In the genomic region with DNA sequence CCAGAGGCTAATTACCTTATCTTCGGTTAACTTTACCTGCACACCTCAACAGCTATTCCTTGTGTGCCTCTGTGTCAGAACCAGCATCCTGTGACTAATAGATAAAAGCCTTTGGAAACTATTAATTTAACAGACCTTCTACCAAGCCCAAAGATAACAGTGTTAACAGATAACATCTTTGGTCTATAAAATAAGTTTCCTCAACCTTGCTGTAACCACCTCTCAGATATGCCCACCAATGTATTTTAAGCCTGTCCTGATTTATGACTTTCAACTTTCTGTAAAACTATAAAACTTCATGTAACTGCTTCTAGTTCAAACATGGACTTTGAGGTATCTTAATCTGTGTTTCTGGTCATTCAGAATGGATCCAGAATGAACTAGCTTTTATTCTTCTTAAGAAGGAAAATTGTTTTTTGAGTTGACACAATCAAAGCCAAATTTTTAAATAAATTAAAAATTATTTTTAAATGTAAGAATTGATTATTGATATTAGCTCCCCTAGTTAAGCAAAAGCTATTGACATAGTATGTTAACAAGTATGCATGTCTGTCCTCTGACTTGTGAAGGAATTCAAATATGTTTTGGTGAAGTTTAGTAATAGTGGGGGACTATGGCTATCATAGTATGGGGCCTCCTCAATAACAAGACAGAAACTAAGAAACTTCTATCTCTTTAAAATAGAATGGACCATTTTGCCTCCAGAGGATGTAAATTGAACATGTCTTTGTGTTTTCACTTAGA, we compare ENCODE assay signal across 22 mouse cellular contexts.
DNase-seq lines count a peak whose midpoint lies in the region; ATAC-seq and TF ChIP-seq lines count a peak whose summit lies in the region.
"Had no signal": no experiment of that assay in that cellular context is flagged by ENCODE, and none has a peak within 500 bp of the region (broad histone marks: within the 10 kb centered on the region; RNA-seq: fewer than 3 reads in every experiment).

No protein-coding gene starts in this region.

- H3K4me1 ChIP-seq in midbrain, embryonic 10.5 days: peaks cover 45% of the 10 kb centered on the region
- peaks cover 4% of the 10 kb centered on the region; the same call in 1 of the 2 replicates for H3K4me1 ChIP-seq in midbrain, postnatal 0 days (ENCODE audit: insufficient read depth, low read length)
- H3K4me1 ChIP-seq in hindbrain, embryonic 13.5 days (replicated peaks): peaks cover 12% of the 10 kb centered on the region
- H3K4me1 ChIP-seq in intestine, postnatal 0 days (replicated peaks; ENCODE audit: control insufficient read depth, insufficient read depth, low read length): no peaks in the 10 kb centered on the region; the same call in 1 of the 2 replicates
- H3K4me1 ChIP-seq in neural tube, embryonic 14.5 days (ENCODE audit: control insufficient read depth, insufficient read depth, low read length): no peaks in the 10 kb centered on the region
- H3K4me1 ChIP-seq: embryonic facial prominence, embryonic 12.5 days; limb, embryonic 12.5 days; liver, embryonic 15.5 days; megakaryocyte, embryonic 14.5 days had no signal

- WGBS in midbrain, embryonic 10.5 days: 88% methylated on average over 1 of the region's 1 CpGs
- 82% methylated on average over 1 of the region's 1 CpGs for WGBS in midbrain, postnatal 0 days
- WGBS in hindbrain, embryonic 13.5 days: 81% methylated on average over 1 of the region's 1 CpGs
- 34% methylated on average over 1 of the region's 1 CpGs for WGBS in intestine, postnatal 0 days
- 76% methylated on average over 1 of the region's 1 CpGs for WGBS in neural tube, embryonic 14.5 days

- H3K4me2 ChIP-seq in midbrain, postnatal 0 days (ENCODE audit: low read depth, low read length, poor library complexity, severe bottlenecking): no peak overlapping the region
- no peak overlapping the region for H3K4me2 ChIP-seq in hindbrain, embryonic 13.5 days
- H3K4me2 ChIP-seq in intestine, postnatal 0 days (replicated peaks; ENCODE audit: low read depth): no peak overlapping the region
- no peak overlapping the region for H3K4me2 ChIP-seq in neural tube, embryonic 14.5 days (ENCODE audit: low read depth, low read length)
- H3K4me2 ChIP-seq: embryonic facial prominence, embryonic 12.5 days; limb, embryonic 12.5 days; liver, embryonic 15.5 days had no signal

- no peak for TF ChIP-seq CTCF in midbrain, postnatal 0 days (IDR thresholded peaks at IDR 0.05)
- no peak for TF ChIP-seq CTCF in intestine, postnatal 0 days (IDR thresholded peaks at IDR 0.05; ENCODE audit: low read depth)

- peak overlapping the region; percentile 34; the same call in 1 of the 2 replicates for H3K4me3 ChIP-seq in midbrain, embryonic 10.5 days
- H3K4me3 ChIP-seq in midbrain, postnatal 0 days (ENCODE audit: low read depth, low read length): no peak overlapping the region
- H3K4me3 ChIP-seq in hindbrain, embryonic 13.5 days: no peak overlapping the region
- no peak overlapping the region for H3K4me3 ChIP-seq in intestine, postnatal 0 days (ENCODE audit: low read depth, low read length)
- no peak overlapping the region for H3K4me3 ChIP-seq in neural tube, embryonic 14.5 days (ENCODE audit: low read depth, low read length)
- H3K4me3 ChIP-seq: embryonic facial prominence, embryonic 12.5 days; heart, embryonic 10.5 days; layer of hippocampus, adult 2 months; limb, embryonic 12.5 days; liver, embryonic 15.5 days; megakaryocyte, embryonic 14.5 days had no signal

- no peak overlapping the region for H3K9ac ChIP-seq in midbrain, postnatal 0 days (replicated peaks; ENCODE audit: low read length, poor library complexity, severe bottlenecking)
- H3K9ac ChIP-seq in hindbrain, embryonic 13.5 days: no peak overlapping the region
- no peak overlapping the region for H3K9ac ChIP-seq in intestine, postnatal 0 days (ENCODE audit: low read depth, low read length)
- H3K9ac ChIP-seq in neural tube, embryonic 14.5 days (replicated peaks; ENCODE audit: low read depth, low read length): no peak overlapping the region
- H3K9ac ChIP-seq: embryonic facial prominence, embryonic 12.5 days; limb, embryonic 12.5 days; liver, embryonic 15.5 days had no signal

- DNase-seq in midbrain, embryonic 10.5 days (ENCODE audit: low spot score): no peak
- no peak for DNase-seq in midbrain, postnatal 0 days (ENCODE audit: low spot score)
- no peak for DNase-seq in MN1 (ENCODE audit: low spot score)
- no peak for DNase-seq in liver
- DNase-seq: adrenal gland, adult 8-10 months; cerebellum, adult 11-12 months; gastrocnemius, postnatal 36 days; heart, postnatal 10 days; kidney, adult 18-20 months; kidney, postnatal 10 days; lung, postnatal 10 days; thymus, adult 18-20 months had no signal

- H3K27ac ChIP-seq in midbrain, embryonic 10.5 days (replicated peaks): peak overlapping the region; percentile 82
- no peak overlapping the region for H3K27ac ChIP-seq in midbrain, postnatal 0 days (ENCODE audit: low read depth, low read length)
- H3K27ac ChIP-seq in hindbrain, embryonic 13.5 days: no peak overlapping the region
- H3K27ac ChIP-seq in intestine, postnatal 0 days (ENCODE audit: low read depth, low read length): no peak overlapping the region
- H3K27ac ChIP-seq in neural tube, embryonic 14.5 days (ENCODE audit: low read depth, low read length): no peak overlapping the region
- H3K27ac ChIP-seq: embryonic facial prominence, embryonic 12.5 days; heart, embryonic 10.5 days; layer of hippocampus, adult 2 months; limb, embryonic 12.5 days; liver, embryonic 15.5 days had no signal

- no peaks in the 10 kb centered on the region for H3K9me3 ChIP-seq in midbrain, embryonic 10.5 days (replicated peaks)
- no peaks in the 10 kb centered on the region for H3K9me3 ChIP-seq in midbrain, postnatal 0 days (ENCODE audit: low read length)
- H3K9me3 ChIP-seq in hindbrain, embryonic 13.5 days: no peaks in the 10 kb centered on the region
- no peaks in the 10 kb centered on the region for H3K9me3 ChIP-seq in intestine, postnatal 0 days (ENCODE audit: control insufficient read depth)
- H3K9me3 ChIP-seq in neural tube, embryonic 14.5 days (ENCODE audit: control insufficient read depth, low read length): no peaks in the 10 kb centered on the region
- H3K9me3 ChIP-seq: embryonic facial prominence, embryonic 12.5 days; heart, embryonic 10.5 days; limb, embryonic 12.5 days; liver, embryonic 15.5 days; megakaryocyte, embryonic 14.5 days had no signal

- no peaks in the 10 kb centered on the region for H3K27me3 ChIP-seq in midbrain, embryonic 10.5 days (ENCODE audit: low read depth, poor library complexity, severe bottlenecking)
- no peaks in the 10 kb centered on the region for H3K27me3 ChIP-seq in midbrain, postnatal 0 days (ENCODE audit: insufficient read depth, low read length)
- H3K27me3 ChIP-seq in hindbrain, embryonic 13.5 days: no peaks in the 10 kb centered on the region
- H3K27me3 ChIP-seq in intestine, postnatal 0 days (replicated peaks; ENCODE audit: control insufficient read depth, insufficient read depth, low read length): no peaks in the 10 kb centered on the region
- no peaks in the 10 kb centered on the region for H3K27me3 ChIP-seq in neural tube, embryonic 14.5 days (ENCODE audit: control insufficient read depth, insufficient read depth, low read length)
- H3K27me3 ChIP-seq: embryonic facial prominence, embryonic 12.5 days; limb, embryonic 12.5 days; liver, embryonic 15.5 days; megakaryocyte, embryonic 14.5 days had no signal

- ATAC-seq in midbrain, postnatal 0 days (ENCODE audit: low FRiP score): no peak
- 0 out of 2 replicates have a peak, but pooled peaks have one; percentile 26 for ATAC-seq in hindbrain, embryonic 13.5 days (ENCODE audit: low FRiP score)
- peak; percentile 78 for ATAC-seq in intestine, postnatal 0 days
- peak; percentile 12; the same call in 1 of the 2 replicates for ATAC-seq in neural tube, embryonic 14.5 days (ENCODE audit: low read depth)
- ATAC-seq in monocyte, adult 5-6 weeks (replicated peaks; ENCODE audit: insufficient number of reproducible peaks, low FRiP score, low TSS enrichment, poor library complexity, severe bottlenecking): no peak

- H3K36me3 ChIP-seq in midbrain, embryonic 10.5 days: no peaks in the 10 kb centered on the region
- H3K36me3 ChIP-seq in midbrain, postnatal 0 days (ENCODE audit: insufficient read depth, low read length): no peaks in the 10 kb centered on the region
- H3K36me3 ChIP-seq in hindbrain, embryonic 13.5 days: no peaks in the 10 kb centered on the region
- no peaks in the 10 kb centered on the region for H3K36me3 ChIP-seq in intestine, postnatal 0 days (ENCODE audit: control insufficient read depth, insufficient read depth)
- H3K36me3 ChIP-seq in neural tube, embryonic 14.5 days (ENCODE audit: control insufficient read depth, insufficient read depth, low read length): no peaks in the 10 kb centered on the region
- H3K36me3 ChIP-seq: embryonic facial prominence, embryonic 12.5 days; heart, embryonic 10.5 days; limb, embryonic 12.5 days; liver, embryonic 15.5 days had no signal

Comparison
In these comparisons a context has a peak if more than half of its experiments do, and no peak if none do; other contexts are left out.
1. ATAC-seq: peak in hindbrain, embryonic 13.5 days (single experiment), intestine, postnatal 0 days (single experiment) and neural tube, embryonic 14.5 days (single experiment); none in midbrain, postnatal 0 days (single experiment) and monocyte, adult 5-6 weeks (single experiment).